Mouse (Mus musculus) embryonic stem cell, embryonic (primary cell): ENCODE data around the gene Sft2d1.

ENCODE experiments used
- CTCF ChIA-PET, 4 experiments: fragments of 300-600 bp in 2 of 4; fragments of 350-600 bp in 2 of 4; sonication (Branson Sonifier 250); formaldehyde crosslinking; loops; one replicate each; lab custom pipeline; 2022; ENCODE audit warnings: inconsistent platforms in 2 of 4; lab: Charles Lee
- POLR2A ChIA-PET, 4 experiments: fragments of 300-600 bp in 2 of 4; fragments of 350-600 bp in 2 of 4; sonication (Branson Sonifier 250); formaldehyde crosslinking; loops; one replicate each; lab custom pipeline; 2022; ENCODE audit warnings: antibody characterized with exemption in 4 of 4, inconsistent platforms in 1 of 4; lab: Charles Lee

The Sft2d1 gene

GRCm38 (mm10) chr17:8310838-8311614 lies at the start of gene Sft2d1:
Sft2d1 (plus strand) TSS chr17:8311102.
- ChIA-PET CTCF (interaction anchor here in 1 of 4 experiments (1.2 kb wide), 1 partner anchor 61 kb away, joined by 3 read pairs; no protein-coding TSS in a partner anchor), POLR2A (interaction anchor here in 3 of 4 experiments (0.6 to 1.5 kb wide), 5 partner anchors 10 to 121 kb away, joined by 3 to 6 read pairs (median 3); no protein-coding TSS in a partner anchor)

- POLR2A ChIA-PET = interaction anchor here in 2 of 4 experiments (0.5 to 1.5 kb wide), 3 partner anchors 104 to 199 kb away, joined by 3 to 5 read pairs (median 4); no protein-coding TSS in a partner anchor
- CTCF ChIA-PET = interaction anchor here (0.6 to 2.2 kb wide), 32 partner anchors 11 to 401 kb away, joined by 3 to 12 read pairs (median 4); no protein-coding TSS in a partner anchor
These were observed 46.3 kb upstream of the Sft2d1 start for GRCm38 (mm10) chr17:8264638-8265037.

DNA sequence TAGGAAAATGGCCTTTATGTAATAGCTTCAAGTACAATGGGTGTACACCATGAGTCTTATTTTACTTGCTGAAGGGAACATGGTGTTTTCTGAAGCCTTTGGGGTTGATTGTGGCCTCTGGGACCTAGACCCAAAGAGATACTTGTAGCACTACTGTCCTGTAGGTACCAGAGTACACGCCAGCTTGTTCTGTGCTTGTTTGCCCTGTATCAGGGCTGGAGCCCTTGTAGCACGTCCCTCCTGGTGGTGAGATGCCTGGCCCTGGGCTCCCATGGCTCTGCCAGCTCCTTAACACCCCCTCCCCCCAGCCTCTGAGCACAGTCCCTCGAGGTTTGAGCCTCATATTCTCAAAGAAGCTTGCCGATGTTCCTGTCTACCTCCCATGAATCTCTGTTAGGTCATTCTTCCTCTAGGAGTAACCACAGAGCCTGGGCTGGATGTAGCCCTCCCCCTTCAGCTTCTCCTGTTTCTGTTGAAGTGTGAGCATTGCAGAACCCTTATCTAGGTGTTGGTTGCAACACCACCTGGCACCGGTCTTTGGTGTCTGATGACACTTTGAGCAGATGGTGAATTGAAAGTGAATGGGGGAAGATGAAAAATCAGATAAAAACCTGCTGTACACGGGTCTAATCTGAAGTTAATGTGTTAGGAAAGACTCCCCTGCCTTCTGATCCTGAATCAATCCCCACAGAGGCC lies 38.7 kb upstream of the Sft2d1 start:
- ChIA-PET CTCF (no interaction called here), POLR2A (interaction anchor here in 2 of 4 experiments (0.6 to 1.8 kb wide), 2 partner anchors 9 to 13 kb away, joined by 3 to 6 read pairs; no protein-coding TSS in a partner anchor)

GRCm38 (mm10) chr17:8272951-8273350 lies 38.0 kb upstream of the Sft2d1 start:
- ChIA-PET POLR2A (no interaction called here), CTCF (no interaction called here)

- CTCF ChIA-PET = interaction anchor here in 2 of 4 experiments (0.8 to 1.4 kb wide), 2 partner anchors 8 to 12 kb away, joined by 3 to 5 read pairs; no protein-coding TSS in a partner anchor
- POLR2A ChIA-PET = interaction anchor here in 1 of 4 experiments (0.6 kb wide), 1 partner anchor 46 kb away, joined by 3 read pairs; no protein-coding TSS in a partner anchor
These were observed 34.8 kb upstream of the Sft2d1 start for GRCm38 (mm10) chr17:8276071-8276470.

- ChIA-PET CTCF (interaction anchor here in 1 of 4 experiments (0.8 kb wide), 1 partner anchor 8 kb away, joined by 3 read pairs; no protein-coding TSS in a partner anchor), POLR2A (interaction anchor here in 1 of 4 experiments (0.6 kb wide), 1 partner anchor 1482 kb away, joined by 3 read pairs; no protein-coding TSS in a partner anchor)
These were observed 34.2 kb upstream of the Sft2d1 start for GRCm38 (mm10) chr17:8276680-8277079.

DNA sequence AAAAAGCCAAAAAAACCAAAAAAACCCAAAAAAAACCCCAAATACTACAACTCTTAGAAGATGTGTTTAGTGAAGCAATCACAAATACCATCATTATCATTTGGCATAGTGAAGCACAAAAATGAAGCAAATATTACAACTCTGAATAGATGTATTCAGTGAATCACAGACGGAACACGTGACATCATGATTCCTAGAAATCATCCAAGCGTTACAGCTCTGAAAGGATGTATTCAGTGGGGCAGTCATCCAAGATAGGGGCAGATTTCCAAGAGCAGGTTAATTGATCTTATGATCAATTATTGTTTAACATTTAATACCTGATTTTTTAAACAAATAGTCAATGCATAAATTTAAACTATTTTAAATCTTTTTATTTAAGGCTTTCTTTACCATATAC lies 33.6 kb upstream of the Sft2d1 start:
- CTCF ChIA-PET = no interaction called here
- POLR2A ChIA-PET = no interaction called here

DNA sequence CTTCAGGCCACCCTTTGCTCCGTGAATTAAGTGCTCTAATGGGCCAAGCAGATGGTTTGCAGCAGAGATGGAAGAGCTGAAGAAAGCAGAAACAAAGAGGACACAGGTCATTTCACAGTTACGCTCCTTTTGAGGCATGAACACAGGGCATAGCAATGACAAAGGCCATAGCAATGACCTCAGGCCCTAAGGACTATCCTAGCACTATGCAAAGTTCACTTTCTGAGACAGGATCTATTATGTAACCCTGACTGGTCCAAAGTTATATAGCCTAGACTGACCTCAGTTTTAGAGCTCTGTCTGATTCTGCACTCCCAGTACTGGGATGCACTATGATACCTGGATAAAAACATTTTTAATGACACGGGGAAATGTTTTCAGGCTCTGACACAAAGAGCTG lies 32.5 kb upstream of the Sft2d1 start:
- POLR2A ChIA-PET = no interaction called here
- CTCF ChIA-PET = no interaction called here

GRCm38 (mm10) chr17:8282821-8283525 lies 27.9 kb upstream of the Sft2d1 start, which contains the start of gene Mpc1:
Mpc1 (plus strand) TSS chr17:8282904.
- CTCF ChIA-PET = interaction anchor here in 3 of 4 experiments (0.6 to 1.6 kb wide), 6 partner anchors 23 to 420 kb away, joined by 3 to 4 read pairs (median 3); no protein-coding TSS in a partner anchor
- POLR2A ChIA-PET = interaction anchor here in 3 of 4 experiments (0.6 to 1.8 kb wide), 6 partner anchors 12 to 1454 kb away, joined by 3 to 5 read pairs (median 3); no protein-coding TSS in a partner anchor

- POLR2A ChIA-PET = interaction anchor here in 3 of 4 experiments (0.6 to 1.8 kb wide), 15 partner anchors 10 to 1455 kb away, joined by 3 to 6 read pairs (median 3); partner anchors contain the start of gene Sft2d1 (in 1 of the 3)
- CTCF ChIA-PET = interaction anchor here in 2 of 4 experiments (0.5 to 1.4 kb wide), 8 partner anchors 19 to 137 kb away, joined by 3 to 4 read pairs (median 3); no protein-coding TSS in a partner anchor
These were observed 27.2 kb upstream of the Sft2d1 start for GRCm38 (mm10) chr17:8283526-8284253.

- ChIA-PET POLR2A (interaction anchor here in 3 of 4 experiments (0.8 to 2.1 kb wide), 12 partner anchors 9 to 164 kb away, joined by 3 to 6 read pairs (median 4); partner anchors contain the start of gene Sft2d1 (in 1 of the 3)), CTCF (interaction anchor here in 3 of 4 experiments (0.5 to 1.4 kb wide), 5 partner anchors 20 to 1129 kb away, joined by 3 to 4 read pairs (median 3); no protein-coding TSS in a partner anchor)
These were observed 26.6 kb upstream of the Sft2d1 start for GRCm38 (mm10) chr17:8284254-8284661.

DNA sequence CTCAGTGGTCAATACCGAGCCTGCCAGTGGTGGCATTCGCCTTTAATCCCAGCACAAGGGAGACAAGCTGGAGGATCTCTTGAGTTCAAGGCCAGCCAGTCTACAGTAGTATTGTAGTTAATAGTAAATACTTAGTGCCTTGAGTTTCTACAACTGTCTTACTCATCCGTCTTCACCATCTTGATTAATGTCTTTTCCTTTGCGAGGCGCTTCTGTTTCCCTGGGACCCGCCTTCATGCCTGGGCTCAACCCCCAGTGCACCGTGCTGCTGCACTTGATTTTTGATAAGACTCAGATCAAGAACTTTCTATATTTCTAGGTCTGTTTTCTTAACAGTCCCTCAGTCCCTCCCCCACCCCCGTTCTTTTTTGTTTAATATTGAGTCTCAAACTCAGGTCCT lies 25.8 kb upstream of the Sft2d1 start:
- CTCF ChIA-PET = interaction anchor here in 2 of 4 experiments (0.6 to 1.4 kb wide), 2 partner anchors 20 to 1130 kb away, joined by 3 to 4 read pairs; no protein-coding TSS in a partner anchor

DNA sequence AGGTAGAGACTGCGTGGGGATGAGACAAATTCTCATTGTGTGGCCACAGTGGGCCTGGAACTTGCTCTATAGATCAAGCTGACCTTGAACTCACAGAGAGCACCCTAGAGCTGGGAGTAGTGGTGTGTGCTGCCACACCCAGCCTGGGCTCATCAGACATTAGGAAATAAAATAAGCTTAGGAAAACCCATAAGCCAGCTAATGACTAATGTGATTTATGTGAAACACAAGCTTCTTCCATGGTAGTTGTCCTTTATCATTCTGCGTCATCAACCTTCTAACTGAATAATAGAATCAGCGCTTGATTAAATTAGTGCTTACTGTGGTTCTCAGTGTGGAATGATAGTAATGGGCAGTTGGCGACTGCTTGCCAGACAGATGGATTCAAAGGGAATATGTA lies 23.9 kb upstream of the Sft2d1 start:
- CTCF ChIA-PET = interaction anchor here in 2 of 4 experiments (0.6 to 0.7 kb wide), 2 partner anchors 11 to 419 kb away, joined by 3 to 4 read pairs; no protein-coding TSS in a partner anchor
- POLR2A ChIA-PET = interaction anchor here in 1 of 4 experiments (1.2 kb wide), 1 partner anchor 13 kb away, joined by 4 read pairs; no protein-coding TSS in a partner anchor

More for the DNA sequence above, 25.8 kb upstream of the Sft2d1 start:
- POLR2A ChIA-PET = interaction anchor here in 3 of 4 experiments (0.7 to 2.1 kb wide), 10 partner anchors 9 to 101 kb away, joined by 3 to 6 read pairs (median 4); no protein-coding TSS in a partner anchor

GRCm38 (mm10) chr17:8289993-8290679 lies 20.8 kb upstream of the Sft2d1 start:
- ChIA-PET CTCF (interaction anchor here in 2 of 4 experiments (0.7 kb wide), 2 partner anchors 171 to 1112 kb away, joined by 3 read pairs; no protein-coding TSS in a partner anchor), POLR2A (interaction anchor here in 1 of 4 experiments (0.6 to 1.0 kb wide), 2 partner anchors 21 to 1941 kb away, joined by 3 to 15 read pairs; partner anchors contain the start of gene Sft2d1)

- ChIA-PET CTCF (interaction anchor here in 2 of 4 experiments (0.7 kb wide), 2 partner anchors 171 to 1113 kb away, joined by 3 read pairs; no protein-coding TSS in a partner anchor), POLR2A (interaction anchor here in 1 of 4 experiments (0.6 kb wide), 1 partner anchor 1940 kb away, joined by 15 read pairs; no protein-coding TSS in a partner anchor)
These were observed 20.2 kb upstream of the Sft2d1 start for GRCm38 (mm10) chr17:8290736-8291135.

DNA sequence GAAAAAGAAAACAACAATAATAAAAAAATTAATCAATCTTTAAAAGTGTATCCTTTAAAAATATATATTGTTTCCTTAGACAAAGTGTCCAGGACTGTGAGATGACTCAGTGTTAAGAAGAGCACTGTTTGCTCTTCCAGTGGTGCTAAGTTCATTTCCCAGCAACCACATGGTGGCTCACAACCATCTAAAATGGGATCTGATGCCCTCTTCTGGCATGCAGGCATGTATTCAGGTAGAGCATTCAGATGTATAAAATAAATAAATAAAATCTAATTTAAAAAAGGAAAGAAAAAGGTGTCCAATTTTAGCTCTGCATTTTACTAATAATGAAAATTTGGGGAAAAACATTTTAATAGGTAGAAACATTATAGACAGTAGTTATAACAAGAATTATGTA lies 15.1 kb upstream of the Sft2d1 start:
- CTCF ChIA-PET = no interaction called here
- POLR2A ChIA-PET = no interaction called here
